Mouse (Mus musculus): ENCODE results near the gene Gm4559. TPM values are rescaled to one million over a fixed set of nuclear protein-coding genes. Genes with fewer than 3 reads are reported as not detected.
"Not testable (repeated sequence)": the region's sequence is repeated elsewhere in the genome, so short reads cannot be mapped to it uniquely, and the experiment has no call there.

The Gm4559 gene
- not detected in 2 replicates for polyA plus RNA-seq (2015; fragmentation: Nextera tagmentation; extraction: Ambion mirVana)

DNA sequence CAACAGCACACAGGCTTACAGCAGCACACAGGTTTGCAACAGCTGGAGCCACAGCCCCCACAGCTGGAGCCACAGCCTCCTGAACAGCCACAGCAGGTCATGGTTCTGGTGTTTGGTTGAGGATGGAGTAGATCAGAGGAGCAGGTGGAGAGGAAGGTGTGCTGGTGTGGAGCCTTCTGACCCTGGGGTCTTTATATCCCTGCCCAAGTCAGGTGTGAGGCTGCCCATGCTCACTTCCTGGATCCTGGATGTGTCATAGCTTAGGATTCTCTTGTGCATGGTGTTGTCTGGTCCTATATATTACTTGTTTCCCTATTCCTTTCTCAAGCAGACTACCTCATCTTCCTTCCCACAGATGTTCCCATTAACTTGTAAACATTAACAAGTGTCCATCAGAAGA, at the start of gene Gm4559:
Gm4559 (minus strand) TSS at position 101 of the 400 bp plus-strand sequence.
- H3K36me3 ChIP-seq (replicated peaks); H3K4me2 ChIP-seq; ATAC-seq (ENCODE audit: insufficient read depth); H3K4me3 ChIP-seq (replicated peaks); H3K27me3 ChIP-seq; H3K9ac ChIP-seq; H3K9me3 ChIP-seq (replicated peaks); H3K4me1 ChIP-seq (replicated peaks); H3K27ac ChIP-seq (replicated peaks): not testable (repeated sequence)

DNA sequence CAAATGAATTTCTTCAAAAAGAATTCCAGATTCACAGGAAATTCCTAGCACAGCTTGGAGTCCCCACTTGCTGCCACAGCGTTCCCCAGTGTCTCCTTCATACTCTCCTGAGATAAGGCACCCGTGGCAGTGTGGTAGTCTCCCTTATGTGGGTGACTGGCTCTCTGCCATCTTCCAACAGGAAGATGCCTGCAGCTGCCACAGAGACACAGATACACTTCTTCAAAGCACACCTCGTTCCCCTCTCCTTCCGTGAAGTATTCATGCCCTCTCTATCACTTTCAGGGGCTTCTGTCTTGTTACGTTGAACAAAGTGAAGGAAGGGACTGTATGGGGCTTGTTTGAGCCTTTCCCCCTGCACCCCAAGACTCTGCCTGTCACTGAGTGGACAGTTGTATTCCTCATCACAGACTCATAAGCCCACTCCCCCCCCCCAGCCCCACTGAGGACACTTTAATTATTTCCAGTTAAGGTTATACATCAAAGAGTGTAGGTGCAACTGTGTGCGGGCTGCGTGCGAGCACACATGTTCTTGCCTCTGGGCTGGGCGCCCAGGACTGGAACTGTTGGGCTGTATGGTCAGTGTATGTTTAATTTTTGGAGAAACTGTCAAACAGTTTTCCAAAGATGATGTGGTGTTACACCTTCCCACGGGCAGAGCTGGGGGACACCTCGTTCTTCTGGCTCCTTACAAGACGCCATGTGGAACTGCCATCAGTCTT, 49.4 kb upstream of the Gm4559 start:
- WGBS (ENCODE audit: insufficient replicate concordance), result 71% methylated on average over 12 of the region's 12 CpGs
- Histone ChIP-seq H3K27ac (replicated peaks) (no peak overlapping the region), H3K4me3 (replicated peaks) (no peak overlapping the region), H3K36me3 (replicated peaks) (no peaks in the 10 kb centered on the region), H3K9me3 (replicated peaks) (no peaks in the 10 kb centered on the region), H3K27me3 (no peaks in the 10 kb centered on the region), H3K9ac (no peak overlapping the region), H3K4me2 (no peak overlapping the region), H3K4me1 (replicated peaks) (no peaks in the 10 kb centered on the region)
- no peak for ATAC-seq (ENCODE audit: insufficient read depth)

DNA sequence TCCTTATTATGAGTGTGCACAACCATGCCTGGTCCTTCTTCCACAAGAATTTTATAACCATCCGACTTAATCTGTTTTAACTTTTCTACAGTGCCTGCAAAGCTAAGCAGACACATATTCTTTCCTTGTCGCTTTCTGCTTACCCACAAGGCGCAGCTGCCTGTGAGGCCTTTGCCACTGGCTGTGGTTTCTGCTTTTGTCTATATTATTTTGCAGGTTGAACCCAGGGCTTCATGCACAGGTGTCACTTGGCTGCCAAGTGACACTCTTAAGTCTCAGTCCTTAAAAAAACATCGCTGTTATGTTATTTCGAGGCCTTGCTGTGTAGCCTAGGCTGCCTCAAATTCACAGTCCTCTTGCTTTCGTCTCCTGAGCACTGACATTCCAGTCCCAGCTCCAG, 48.5 kb upstream of the Gm4559 start:
- H3K4me3 ChIP-seq (replicated peaks), result no peak overlapping the region
- 72% methylated on average over 6 of the region's 6 CpGs for WGBS (ENCODE audit: insufficient replicate concordance)
- H3K4me1 ChIP-seq (replicated peaks), result peaks cover 6% of the 10 kb centered on the region
- H3K9me3 ChIP-seq (replicated peaks), result no peaks in the 10 kb centered on the region
- no peak for ATAC-seq (ENCODE audit: insufficient read depth)
- no peak overlapping the region for H3K4me2 ChIP-seq
- H3K27ac ChIP-seq (replicated peaks), result no peak overlapping the region
- no peaks in the 10 kb centered on the region for H3K27me3 ChIP-seq
- H3K9ac ChIP-seq, result no peak overlapping the region
- H3K36me3 ChIP-seq (replicated peaks), result no peaks in the 10 kb centered on the region

DNA sequence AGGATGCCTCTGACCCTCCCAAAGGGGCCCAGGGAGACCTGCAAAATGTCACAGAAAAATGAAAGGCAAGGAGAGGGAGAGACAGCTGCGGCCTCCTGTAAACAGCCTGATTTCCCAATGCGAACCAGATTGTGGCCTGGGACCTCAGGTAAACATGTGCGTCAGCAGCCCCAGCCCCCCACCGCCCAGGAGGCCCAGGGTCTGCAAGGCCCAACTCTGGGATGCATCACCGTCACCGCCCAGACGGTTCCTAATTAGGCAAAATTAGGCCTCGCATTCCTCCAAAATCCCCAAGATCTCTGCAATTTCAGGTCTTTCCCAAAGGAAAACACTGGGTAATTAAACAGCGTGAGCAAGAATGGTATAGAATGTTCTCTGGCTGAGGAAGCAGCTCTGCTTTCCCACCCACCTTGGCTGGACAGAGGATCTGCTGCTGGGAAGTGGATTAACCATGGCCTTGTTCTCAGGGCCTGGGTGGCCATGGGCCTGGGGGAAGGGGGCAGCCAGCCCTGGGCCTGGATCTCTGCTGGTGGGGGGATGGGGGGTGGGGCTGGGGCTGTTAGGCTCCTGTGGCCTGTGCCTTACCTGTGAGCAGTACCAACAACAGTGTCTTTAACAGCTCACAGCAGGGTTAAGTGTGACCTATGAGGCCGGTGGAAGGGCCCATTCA, 47.6 kb upstream of the Gm4559 start:
- 75% methylated on average over 6 of the region's 10 CpGs for WGBS (ENCODE audit: insufficient replicate concordance)
- not testable (repeated sequence) for H3K27ac ChIP-seq (replicated peaks); H3K4me3 ChIP-seq (replicated peaks); H3K4me2 ChIP-seq; H3K9ac ChIP-seq; ATAC-seq (ENCODE audit: insufficient read depth); H3K27me3 ChIP-seq; H3K9me3 ChIP-seq (replicated peaks); H3K36me3 ChIP-seq (replicated peaks)
- H3K4me1 ChIP-seq (replicated peaks), result peaks cover 14% of the 10 kb centered on the region

DNA sequence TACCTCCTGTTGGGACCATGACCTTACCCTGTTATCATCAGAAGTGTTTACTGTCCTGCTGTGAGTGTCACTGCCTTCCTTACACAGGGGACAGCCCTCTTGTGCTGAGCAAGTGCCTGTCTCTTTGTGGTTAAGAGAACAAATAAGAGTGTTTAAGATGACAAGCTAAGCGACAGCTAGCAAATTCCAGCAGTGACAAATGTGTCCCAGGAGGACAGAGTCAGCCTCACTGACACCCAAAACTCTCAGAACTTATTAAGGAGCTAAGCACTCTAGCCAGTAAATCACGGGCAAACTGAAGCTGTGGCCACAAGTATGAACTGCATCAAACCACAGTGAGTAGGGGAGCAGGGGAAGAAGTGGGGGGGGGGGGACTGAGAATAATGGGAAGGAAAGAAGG, 46.7 kb upstream of the Gm4559 start:
- Histone ChIP-seq H3K36me3 (replicated peaks) (no peaks in the 10 kb centered on the region), H3K9ac (no peak overlapping the region), H3K4me1 (replicated peaks) (peaks cover 14% of the 10 kb centered on the region), H3K27ac (replicated peaks) (no peak overlapping the region), H3K27me3 (no peaks in the 10 kb centered on the region; the same call in 1 of the 2 replicates), H3K4me2 (no peak overlapping the region), H3K4me3 (replicated peaks) (no peak overlapping the region), H3K9me3 (replicated peaks) (no peaks in the 10 kb centered on the region)
- 25% methylated on average over 2 of the region's 2 CpGs for WGBS (ENCODE audit: insufficient replicate concordance)
- ATAC-seq (ENCODE audit: insufficient read depth), result no peak

DNA sequence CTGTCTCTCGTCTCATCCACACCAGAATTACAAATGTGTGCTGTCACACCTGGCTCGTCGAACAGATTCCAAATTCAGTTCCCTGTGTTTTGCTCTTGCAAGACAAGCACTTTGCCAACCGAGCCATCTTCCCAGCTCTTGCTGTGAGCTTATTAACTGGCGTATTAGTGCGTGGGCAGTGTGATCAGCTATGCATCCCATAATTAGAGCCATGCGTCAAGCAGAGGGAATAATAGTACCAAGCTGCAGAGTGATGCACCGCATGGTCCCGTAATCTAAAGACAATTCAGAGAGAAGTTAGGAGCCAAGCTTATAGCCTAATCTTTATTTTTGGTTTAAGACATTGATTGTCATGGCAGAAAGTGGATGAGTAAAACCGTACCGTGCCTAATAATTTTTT, 45.0 kb upstream of the Gm4559 start:
- H3K4me1 ChIP-seq (replicated peaks), result peaks cover 14% of the 10 kb centered on the region
- no peaks in the 10 kb centered on the region for H3K36me3 ChIP-seq (replicated peaks)
- H3K9ac ChIP-seq, result no peak overlapping the region
- no peak overlapping the region for H3K27ac ChIP-seq (replicated peaks)
- H3K9me3 ChIP-seq (replicated peaks), result no peaks in the 10 kb centered on the region
- 80% methylated on average over 11 of the region's 11 CpGs for WGBS (ENCODE audit: insufficient replicate concordance)
- H3K4me3 ChIP-seq (replicated peaks), result no peak overlapping the region
- no peak overlapping the region for H3K4me2 ChIP-seq
- no peak for ATAC-seq (ENCODE audit: insufficient read depth)
- no peaks in the 10 kb centered on the region; the same call in 1 of the 2 replicates for H3K27me3 ChIP-seq

DNA sequence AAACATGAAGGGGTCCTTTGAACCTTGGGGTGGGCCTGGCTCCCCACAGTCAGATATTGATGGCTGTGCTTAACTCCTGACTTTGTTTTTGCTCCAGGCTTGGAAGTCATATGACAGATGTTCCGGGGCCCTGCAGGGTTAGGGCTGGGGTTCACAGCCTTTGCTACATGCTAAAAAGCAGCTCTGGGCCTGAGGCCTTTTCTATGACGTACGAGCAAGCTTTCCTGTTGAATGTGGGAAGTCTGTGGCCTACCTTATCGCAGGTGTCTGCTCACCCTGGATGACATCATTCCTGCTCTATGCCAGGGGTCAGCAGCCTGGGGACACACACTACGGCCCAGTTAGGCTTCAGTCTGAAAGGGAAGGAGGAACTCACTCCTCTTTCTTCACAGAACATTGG, 43.1 kb upstream of the Gm4559 start:
- H3K4me3 ChIP-seq (replicated peaks), result no peak overlapping the region
- no peaks in the 10 kb centered on the region for H3K36me3 ChIP-seq (replicated peaks)
- no peaks in the 10 kb centered on the region; the same call in none of the 2 replicates for H3K27me3 ChIP-seq
- WGBS (ENCODE audit: insufficient replicate concordance), result 63% methylated on average over 5 of the region's 5 CpGs
- H3K9me3 ChIP-seq (replicated peaks), result no peaks in the 10 kb centered on the region
- no peak overlapping the region for H3K4me2 ChIP-seq
- ATAC-seq (ENCODE audit: insufficient read depth), result no peak
- H3K4me1 ChIP-seq (replicated peaks), result peaks cover 14% of the 10 kb centered on the region
- H3K9ac ChIP-seq, result no peak overlapping the region
- no peak overlapping the region for H3K27ac ChIP-seq (replicated peaks)

DNA sequence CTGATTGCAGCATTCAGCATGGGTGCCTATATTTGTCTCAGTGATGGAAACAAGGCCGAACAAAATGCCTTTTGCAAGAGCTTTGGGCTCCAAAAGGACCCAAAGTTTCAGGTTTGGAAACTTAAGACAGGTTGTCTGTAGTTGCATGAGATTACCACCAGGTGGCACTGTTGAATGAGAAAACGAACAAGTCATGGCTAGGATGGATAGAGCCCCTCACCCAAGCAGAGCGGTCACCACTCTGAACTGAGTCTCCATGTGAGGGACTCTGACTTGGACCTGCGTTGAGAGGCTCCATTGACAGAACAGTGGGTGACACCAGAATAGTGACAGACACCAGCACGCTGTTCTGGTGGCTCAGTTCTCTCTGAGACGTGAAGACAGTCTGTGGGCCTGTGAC, 42.4 kb upstream of the Gm4559 start:
- no peak overlapping the region for H3K9ac ChIP-seq
- 36% methylated on average over 6 of the region's 6 CpGs for WGBS (ENCODE audit: insufficient replicate concordance)
- ATAC-seq (ENCODE audit: insufficient read depth), result no peak
- H3K9me3 ChIP-seq (replicated peaks), result no peaks in the 10 kb centered on the region
- no peaks in the 10 kb centered on the region for H3K36me3 ChIP-seq (replicated peaks)
- peaks cover 14% of the 10 kb centered on the region for H3K4me1 ChIP-seq (replicated peaks)
- H3K4me3 ChIP-seq (replicated peaks), result no peak overlapping the region
- H3K27me3 ChIP-seq, result no peaks in the 10 kb centered on the region; the same call in none of the 2 replicates
- H3K4me2 ChIP-seq, result no peak overlapping the region
- no peak overlapping the region for H3K27ac ChIP-seq (replicated peaks)

DNA sequence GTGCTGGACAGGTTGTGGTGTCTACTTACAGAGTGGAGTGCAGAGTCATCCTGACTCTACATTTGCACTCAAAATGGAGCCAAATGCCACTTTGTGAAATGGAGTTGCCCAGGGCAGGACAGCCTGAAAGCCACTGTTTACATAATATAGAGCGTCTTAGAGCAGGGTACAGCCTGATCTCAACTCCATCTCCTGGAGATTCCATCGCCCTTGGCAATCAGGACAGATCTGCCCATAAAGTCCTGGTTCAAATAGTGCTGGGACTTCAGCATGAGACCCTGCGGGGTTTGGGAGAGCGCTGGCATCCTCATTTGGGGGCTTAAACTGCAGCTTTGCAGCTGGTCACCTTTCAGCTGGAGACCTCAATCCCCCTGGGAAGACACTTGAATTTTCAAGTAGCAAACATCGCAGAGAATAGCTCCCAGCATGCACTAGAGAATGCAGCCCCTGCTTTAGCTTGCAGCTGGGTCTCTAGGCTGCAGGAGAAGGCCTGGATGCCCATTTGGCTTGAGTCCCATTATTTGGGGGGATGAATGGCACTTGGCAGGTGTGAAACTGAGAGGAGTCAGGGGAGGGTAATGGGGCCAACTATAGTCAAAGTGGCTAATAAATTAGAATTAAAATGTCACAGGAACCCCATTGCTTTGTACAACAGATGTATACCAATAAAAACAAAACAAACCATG, 40.6 kb upstream of the Gm4559 start:
- Histone ChIP-seq H3K36me3 (replicated peaks) (no peaks in the 10 kb centered on the region), H3K27ac (replicated peaks) (no peak overlapping the region), H3K4me3 (replicated peaks) (no peak overlapping the region), H3K27me3 (no peaks in the 10 kb centered on the region; the same call in none of the 2 replicates), H3K4me1 (replicated peaks) (peaks cover 14% of the 10 kb centered on the region), H3K4me2 (no peak overlapping the region), H3K9ac (no peak overlapping the region), H3K9me3 (replicated peaks) (no peaks in the 10 kb centered on the region)
- 57% methylated on average over 5 of the region's 5 CpGs for WGBS (ENCODE audit: insufficient replicate concordance)
- ATAC-seq (ENCODE audit: insufficient read depth), result no peak

DNA sequence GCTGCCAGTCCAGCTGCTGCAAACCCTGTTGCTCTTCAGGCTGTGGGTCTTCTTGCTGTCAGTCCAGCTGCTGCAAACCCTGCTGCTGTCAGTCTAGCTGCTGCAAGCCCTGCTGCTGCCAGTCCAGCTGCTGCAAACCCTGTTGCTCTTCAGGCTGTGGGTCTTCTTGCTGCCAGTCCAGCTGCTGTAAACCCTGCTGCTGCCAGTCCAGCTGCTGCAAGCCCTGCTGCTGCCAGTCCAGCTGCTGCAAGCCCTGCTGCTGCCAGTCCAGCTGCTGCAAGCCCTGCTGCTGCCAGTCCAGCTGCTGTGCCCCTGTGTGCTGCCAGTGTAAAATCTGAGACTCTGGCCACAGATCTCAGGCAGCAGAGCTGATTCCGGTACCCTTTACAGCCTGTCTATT, 29.8 kb upstream of the Gm4559 start:
- not testable (repeated sequence) for H3K27ac ChIP-seq (replicated peaks); H3K4me2 ChIP-seq; H3K4me3 ChIP-seq (replicated peaks); H3K9me3 ChIP-seq (replicated peaks); H3K4me1 ChIP-seq (replicated peaks); H3K36me3 ChIP-seq (replicated peaks); ATAC-seq (ENCODE audit: insufficient read depth); H3K9ac ChIP-seq
- 57% methylated on average over 1 of the region's 1 CpGs for WGBS (ENCODE audit: insufficient replicate concordance)
- peaks cover 22% of the 10 kb centered on the region for H3K27me3 ChIP-seq

DNA sequence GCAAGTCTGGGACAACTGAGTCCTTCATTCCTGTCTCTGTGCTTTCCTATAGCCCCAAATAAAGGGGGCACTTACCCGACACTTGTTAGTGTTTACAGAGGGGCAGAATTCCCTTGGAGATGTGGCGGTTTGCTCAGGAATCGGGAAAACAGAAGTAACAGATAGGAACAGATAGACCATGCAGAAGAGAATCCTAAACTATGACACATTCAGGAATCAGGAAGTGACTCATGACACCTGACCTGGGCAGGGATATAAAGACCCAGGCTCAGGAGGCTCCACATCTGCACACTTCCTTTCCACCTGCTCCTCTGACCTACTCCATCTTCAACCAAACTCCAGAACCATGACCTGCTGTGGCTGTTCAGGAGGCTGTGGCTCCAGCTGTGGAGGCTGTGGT, 29.1 kb upstream of the Gm4559 start, which contains the start of gene Krtap5-4:
Krtap5-4 (plus strand) TSS at position 301 of the 400 bp plus-strand sequence.
- no peak for ATAC-seq (ENCODE audit: insufficient read depth)
- Histone ChIP-seq H3K9ac (no peak within 1 kb of the TSS), H3K27me3 (peaks cover 22% of the 10 kb centered on the region), H3K36me3 (replicated peaks) (no peaks in the 10 kb centered on the region), H3K4me3 (replicated peaks) (no peak within 1 kb of the TSS), H3K27ac (replicated peaks) (no peak within 1 kb of the TSS), H3K4me1 (replicated peaks) (no peaks in the 10 kb centered on the region), H3K4me2 (no peak within 1 kb of the TSS), H3K9me3 (replicated peaks) (no peaks in the 10 kb centered on the region)
- 15% methylated on average over 3 of the region's 3 CpGs for WGBS (ENCODE audit: insufficient replicate concordance)

Data from liver, embryonic 15.5 days (tissue).